Mouse (Mus musculus): ENCODE measurements at regions not wholly inside any gene's neighbourhood (a gene's known extent, or its start where the extent isn't known, plus 50 kb on each side); places are given as distances from the start of the nearest gene placed in this dataset.
A peak's percentile ranks its signal among the peaks of the same experiment; 100 is the strongest.

- in situ Hi-C loops (cut with MboI; ENCODE audit: low pct_unique_long_range_greater_than_20kb): loop anchor here (5.0 kb wide), 1 partner anchor 41 kb away; no protein-coding TSS in a partner anchor
- no peaks in the 10 kb centered on the region for H3K27me3 ChIP-seq
- POLR2A ChIA-PET: no interaction called here
- no peak for DNase-seq (ENCODE audit: low read depth, low spot score)
- no peak for TF ChIP-seq CTCF (IDR thresholded peaks at IDR 0.05)
- CTCF ChIA-PET: no interaction called here
- no peak for ATAC-seq
These were observed 174.0 kb upstream of the Tars start for GRCm38 (mm10) chr15:11573496-11573895.

DNA sequence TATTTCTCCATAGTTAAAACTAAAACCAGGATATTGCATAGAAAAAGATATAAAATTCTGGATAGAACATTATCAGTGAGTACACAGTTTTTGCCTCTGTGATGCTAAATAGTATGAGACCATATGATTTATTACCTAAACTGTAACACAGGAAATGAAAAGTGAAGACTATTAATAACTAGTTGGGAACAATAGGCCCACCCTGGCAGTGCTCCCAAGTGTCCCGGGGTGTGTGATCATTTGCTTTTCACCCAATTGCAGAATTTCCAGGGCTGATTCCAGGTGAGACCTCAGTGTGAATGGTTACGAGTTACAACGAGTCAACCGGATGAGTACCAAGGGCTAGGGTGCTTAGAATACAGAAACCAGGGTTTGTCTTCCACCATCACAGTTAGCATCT, 172.6 kb upstream of the Tars start:
- ChIA-PET POLR2A (no interaction called here), CTCF (interaction anchor here (0.8 kb wide), 1 partner anchor 165 kb away, joined by 3 read pairs; no protein-coding TSS in a partner anchor)
- no peak for DNase-seq (ENCODE audit: low read depth, low spot score)
- TF ChIP-seq CTCF (IDR thresholded peaks at IDR 0.05): no peak
- in situ Hi-C loops (cut with MboI; ENCODE audit: low pct_unique_long_range_greater_than_20kb): loop anchor here (5.0 kb wide), 1 partner anchor 40 kb away; no protein-coding TSS in a partner anchor
- ATAC-seq: no peak
- H3K27me3 ChIP-seq: no peaks in the 10 kb centered on the region

DNA sequence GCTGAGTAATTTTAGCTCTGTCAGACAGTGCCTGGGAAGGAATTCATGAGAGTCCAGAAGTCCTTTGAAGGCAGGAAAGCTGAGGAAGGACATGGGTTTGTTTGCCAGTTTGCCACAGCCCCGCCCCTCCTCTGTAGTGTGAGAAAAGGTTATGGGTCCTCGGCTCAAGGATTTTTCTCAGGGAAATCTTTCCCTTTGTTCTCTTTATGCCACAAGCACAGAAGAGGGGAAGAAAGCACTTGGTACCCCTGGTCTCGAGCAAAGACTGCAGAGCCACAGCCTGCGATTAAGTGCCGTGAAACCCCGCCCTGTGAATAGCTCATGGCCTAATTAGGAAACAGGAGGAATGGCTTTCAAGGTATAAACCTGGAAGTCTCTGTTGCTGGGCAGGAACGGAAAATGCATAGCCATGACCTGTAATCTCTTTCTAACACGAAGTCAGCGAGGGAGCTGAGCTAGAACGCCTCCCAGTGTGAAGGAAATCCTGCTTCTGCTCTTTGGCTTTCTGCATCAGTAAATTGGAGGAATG, 166.1 kb upstream of the Tars start:
- ATAC-seq (peak; percentile 80), DNase-seq (ENCODE audit: low read depth, low spot score) (no peak)
- ChIA-PET CTCF (interaction anchor here (1.1 to 1.4 kb wide), 4 partner anchors 9 to 158 kb away, joined by 3 to 4 read pairs (median 3); no protein-coding TSS in a partner anchor), POLR2A (no interaction called here)
- TF ChIP-seq CTCF (IDR thresholded peaks at IDR 0.05): no peak
- in situ Hi-C loops (cut with MboI; ENCODE audit: low pct_unique_long_range_greater_than_20kb): no loop called here
- no peaks in the 10 kb centered on the region for H3K27me3 ChIP-seq

DNA sequence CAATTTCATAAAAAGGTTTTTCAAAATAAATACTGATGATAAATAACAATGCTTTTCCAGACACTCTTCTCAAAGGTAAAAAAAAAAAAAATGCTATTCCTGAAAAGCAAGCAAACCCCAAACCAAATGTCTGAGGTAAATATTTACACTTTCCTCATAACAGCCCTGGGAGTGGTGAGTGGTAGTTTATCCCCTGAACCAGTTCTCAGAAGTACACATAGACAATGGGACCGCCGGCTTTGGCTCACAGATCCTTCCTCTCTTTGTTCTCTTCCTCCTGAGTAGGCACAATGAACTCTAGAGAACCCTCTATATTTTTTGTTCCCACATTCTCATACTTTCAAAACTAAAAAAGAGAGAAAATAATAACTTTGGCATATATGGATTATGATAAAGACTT, 153.1 kb upstream of the Tars start:
- DNase-seq (ENCODE audit: low read depth, low spot score) (no peak), ATAC-seq (no peak)
- POLR2A ChIA-PET: no interaction called here
- in situ Hi-C loops (cut with MboI; ENCODE audit: low pct_unique_long_range_greater_than_20kb): no loop called here
- CTCF ChIA-PET: no interaction called here
- no peaks in the 10 kb centered on the region for H3K27me3 ChIP-seq
- no peak for TF ChIP-seq CTCF (IDR thresholded peaks at IDR 0.05)

DNA sequence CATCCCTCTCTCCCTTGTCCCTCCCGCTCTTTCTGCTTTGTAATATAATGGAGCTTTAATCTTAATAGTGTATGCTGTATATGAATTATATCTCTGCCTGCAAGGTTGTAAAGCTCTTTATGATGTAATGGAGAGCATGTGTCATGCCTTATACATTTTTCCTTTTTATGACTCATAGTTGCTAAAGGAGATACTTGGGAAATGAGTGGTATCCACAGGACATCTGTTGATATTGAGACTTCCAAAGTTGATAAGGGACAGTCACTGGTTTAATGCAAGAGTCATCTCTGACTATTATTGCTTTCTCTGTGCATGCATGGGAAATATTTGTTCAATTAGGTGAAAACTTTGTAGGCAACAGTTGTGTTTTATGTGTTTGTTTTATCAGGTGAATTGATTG, 152.6 kb upstream of the Tars start:
- ATAC-seq (no peak), DNase-seq (ENCODE audit: low read depth, low spot score) (no peak)
- H3K27me3 ChIP-seq: no peaks in the 10 kb centered on the region
- TF ChIP-seq CTCF (IDR thresholded peaks at IDR 0.05): no peak
- ChIA-PET CTCF (no interaction called here), POLR2A (no interaction called here)
- in situ Hi-C loops (cut with MboI; ENCODE audit: low pct_unique_long_range_greater_than_20kb): no loop called here

DNA sequence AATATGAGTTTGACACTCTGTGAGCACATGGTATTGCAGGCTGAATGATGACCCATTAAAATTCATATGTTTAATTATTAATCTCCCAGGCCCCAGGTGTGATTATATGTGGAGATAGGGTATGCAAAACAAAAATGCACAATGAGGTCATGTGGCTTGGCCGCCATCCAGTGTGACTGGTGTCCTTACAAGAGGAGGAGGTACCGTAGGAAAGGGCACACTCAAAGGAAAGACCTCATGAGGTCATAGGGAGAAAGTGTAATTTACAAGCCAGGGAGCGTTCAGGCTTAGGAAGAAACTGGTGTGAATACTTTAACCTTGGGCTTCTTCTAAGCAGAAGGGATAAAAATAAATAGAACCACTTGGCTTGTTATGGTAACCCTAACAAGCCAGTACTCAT, 140.0 kb upstream of the Tars start:
- in situ Hi-C loops (cut with MboI; ENCODE audit: low pct_unique_long_range_greater_than_20kb): no loop called here
- no peak for TF ChIP-seq CTCF (IDR thresholded peaks at IDR 0.05)
- CTCF ChIA-PET: no interaction called here
- no peak for DNase-seq (ENCODE audit: low read depth, low spot score)
- POLR2A ChIA-PET: no interaction called here
- peak; percentile 62 for ATAC-seq
- no peaks in the 10 kb centered on the region for H3K27me3 ChIP-seq

GRCm38 (mm10) chr15:11536076-11536620, 136.7 kb upstream of the Tars start:
- no peaks in the 10 kb centered on the region for H3K27me3 ChIP-seq
- no peak for TF ChIP-seq CTCF (IDR thresholded peaks at IDR 0.05)
- in situ Hi-C loops (cut with MboI; ENCODE audit: low pct_unique_long_range_greater_than_20kb): no loop called here
- ChIA-PET CTCF (no interaction called here), POLR2A (interaction anchor here (0.5 kb wide), 1 partner anchor 301 kb away, joined by 4 read pairs; no protein-coding TSS in a partner anchor)
- DNase-seq (ENCODE audit: low read depth, low spot score) (no peak), ATAC-seq (peak; percentile 30)

DNA sequence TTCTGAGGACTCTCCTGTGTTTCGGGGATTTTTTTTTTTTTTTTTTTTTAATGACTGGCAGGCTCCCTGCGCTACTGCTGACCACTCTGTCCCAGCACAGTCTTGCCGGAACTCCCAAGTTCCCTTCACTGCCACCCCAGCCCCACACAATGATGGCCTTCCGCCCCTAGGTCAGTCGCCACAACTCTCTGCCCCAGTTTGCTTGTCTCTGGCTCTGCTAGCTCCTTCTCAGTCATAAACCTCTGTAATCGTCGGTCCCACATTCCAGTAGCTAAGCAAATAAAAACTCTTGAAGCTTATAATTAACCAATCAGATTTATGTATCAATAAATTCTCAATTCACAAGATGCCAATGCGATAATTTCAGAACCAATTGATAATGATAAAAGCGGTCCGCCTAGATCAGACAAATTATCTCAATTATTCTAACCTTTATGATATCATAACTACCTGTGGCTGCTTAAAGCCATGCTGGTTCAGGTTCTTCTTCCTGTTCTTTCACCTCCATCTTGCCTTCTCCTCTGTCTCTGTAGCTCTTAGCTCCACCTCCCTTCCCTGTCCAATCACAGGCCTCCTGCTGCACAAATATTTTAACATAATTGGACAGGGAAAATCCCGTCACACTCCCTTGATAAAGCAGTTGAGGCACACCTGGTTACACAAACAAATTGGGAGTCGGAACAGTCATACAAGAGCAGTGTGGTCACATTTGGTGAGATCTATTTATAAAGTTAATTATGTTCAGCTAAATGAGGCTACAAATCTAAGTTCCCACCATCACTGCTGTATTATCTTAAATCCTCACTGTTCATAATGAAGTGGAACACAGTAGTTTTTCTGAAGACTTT, 135.2 kb upstream of the Tars start:
- ChIA-PET POLR2A (no interaction called here), CTCF (no interaction called here)
- no peak for TF ChIP-seq CTCF (IDR thresholded peaks at IDR 0.05)
- DNase-seq (ENCODE audit: low read depth, low spot score) (no peak), ATAC-seq (no peak)
- in situ Hi-C loops (cut with MboI; ENCODE audit: low pct_unique_long_range_greater_than_20kb): loop anchor here (5.0 kb wide), 1 partner anchor 38 kb away; no protein-coding TSS in a partner anchor
- no peaks in the 10 kb centered on the region for H3K27me3 ChIP-seq

- in situ Hi-C loops (cut with MboI; ENCODE audit: low pct_unique_long_range_greater_than_20kb): loop anchor here (5.0 kb wide), 1 partner anchor 39 kb away; no protein-coding TSS in a partner anchor
- ATAC-seq (no peak), DNase-seq (ENCODE audit: low read depth, low spot score) (no peak)
- H3K27me3 ChIP-seq: no peaks in the 10 kb centered on the region
- CTCF ChIA-PET: no interaction called here
- TF ChIP-seq CTCF (IDR thresholded peaks at IDR 0.05): no peak
- POLR2A ChIA-PET: no interaction called here
These were observed 134.2 kb upstream of the Tars start for GRCm38 (mm10) chr15:11533616-11534015.

GRCm38 (mm10) chr15:11533002-11533610, 133.6 kb upstream of the Tars start:
- ChIA-PET CTCF (interaction anchor here (2.5 kb wide), 1 partner anchor 10 kb away, joined by 9 read pairs; no protein-coding TSS in a partner anchor), POLR2A (no interaction called here)
- in situ Hi-C loops (cut with MboI; ENCODE audit: low pct_unique_long_range_greater_than_20kb): loop anchor here (5.0 kb wide), 1 partner anchor 39 kb away; no protein-coding TSS in a partner anchor
- no peak for TF ChIP-seq CTCF (IDR thresholded peaks at IDR 0.05)
- H3K27me3 ChIP-seq: no peaks in the 10 kb centered on the region
- DNase-seq (ENCODE audit: low read depth, low spot score) (no peak), ATAC-seq (no peak)

Measured in Patski (cell line).